Mouse (Mus musculus) lung, adult 2 months (tissue): ENCODE measurements around the gene Slco1a5. TPM values are rescaled to one million over a fixed set of nuclear protein-coding genes. Genes with fewer than 3 reads are reported as not detected.
"Not testable (repeated sequence)": the region's sequence is repeated elsewhere in the genome, so short reads cannot be mapped to it uniquely, and the experiment has no call there.

ENCODE experiments used
- DNase-seq: peaks from one replicate; pipeline ENCODE4 v3.0.0; 2022
- H3K4me1 ChIP-seq: fragments of 200-500 bp; 2 replicates; pipeline ENCODE4 v1.6.1; 2011; ENCODE audit warnings: low read length; ENCODE audit not compliant: control insufficient read depth, insufficient read depth
- H3K4me3 ChIP-seq: fragments of 200-500 bp; replicated peaks from 2 replicates; pipeline ENCODE3; 2011; ENCODE audit warnings: low read depth, mild to moderate bottlenecking, control low read depth, low read length; ENCODE audit errors: extremely low read depth
- CTCF ChIP-seq: fragments of 200-500 bp; IDR thresholded peaks from 2 replicates; pipeline ENCODE4 v1.5.1; 2011; ENCODE audit warnings: mild to moderate bottlenecking, low read length, control low read depth; ENCODE audit not compliant: insufficient read depth
- POLR2A ChIP-seq: fragments of 200-500 bp; IDR thresholded peaks from 2 replicates; pipeline ENCODE4 v1.6.1; 2011; ENCODE audit warnings: low read depth, mild to moderate bottlenecking, control low read depth, low read length, borderline replicate concordance; ENCODE audit errors: extremely low read depth
- WGBS: fragments of 180-500 bp; shearing (Covaris S2); methylation state at CpG from one replicate; pipeline ENCODE4 v1.1.7; 2018; 5-methylcytosine and 5-hydroxymethylcytosine counted together
- polyA plus RNA-seq: library from polyadenylated mRNA; depleted of rRNA; stranded (reverse); fragments of >200 nt; gene quantifications from 2 replicates; pipeline ENCODE4 v1.2.3, GENCODE M21; 2012

The Slco1a5 gene
- polyA plus RNA-seq, 1 experiment: 0.20 TPM

- no peak for DNase-seq
- H3K4me1 ChIP-seq: no peaks in the 10 kb centered on the region
- TF ChIP-seq POLR2A: no peak
- TF ChIP-seq CTCF: no peak
Observed at GRCm38 (mm10) chr6:142305076-142305475, 17.7 kb downstream of the Slco1a5 start.

DNA sequence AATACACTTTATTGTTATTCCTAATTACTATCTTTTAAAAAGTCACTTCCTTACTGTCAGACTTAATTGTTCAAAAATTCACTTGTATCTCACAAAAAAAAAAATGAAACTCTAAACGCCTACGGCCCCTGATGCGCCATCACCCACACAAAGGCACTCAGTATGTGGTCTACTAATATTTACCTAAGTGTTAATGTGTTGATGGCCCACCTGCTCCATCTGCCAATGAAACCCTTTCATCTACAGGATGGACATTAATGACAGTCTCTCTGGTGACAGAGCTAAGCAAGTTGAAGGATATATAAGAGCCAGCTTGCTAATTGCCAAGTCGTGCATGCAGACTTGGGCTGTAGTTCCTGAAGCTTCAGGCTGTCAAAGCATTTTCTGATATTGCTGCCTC is 24.7 kb downstream of the Slco1a5 start, which contains the start of gene Iapp:
Iapp (plus strand) TSS at position 326 of the 400 bp plus-strand sequence.
- WGBS: 52% methylated on average over 4 of the region's 4 CpGs
- DNase-seq: no peak
- no peak within 1 kb of the TSS for H3K4me3 ChIP-seq
- TF ChIP-seq CTCF: no peak
- no peak for TF ChIP-seq POLR2A
- no peaks in the 10 kb centered on the region for H3K4me1 ChIP-seq

More at GRCm38 (mm10) chr6:142305076-142305475, 17.7 kb downstream of the Slco1a5 start:
- H3K4me3 ChIP-seq: no peak overlapping the region

DNA sequence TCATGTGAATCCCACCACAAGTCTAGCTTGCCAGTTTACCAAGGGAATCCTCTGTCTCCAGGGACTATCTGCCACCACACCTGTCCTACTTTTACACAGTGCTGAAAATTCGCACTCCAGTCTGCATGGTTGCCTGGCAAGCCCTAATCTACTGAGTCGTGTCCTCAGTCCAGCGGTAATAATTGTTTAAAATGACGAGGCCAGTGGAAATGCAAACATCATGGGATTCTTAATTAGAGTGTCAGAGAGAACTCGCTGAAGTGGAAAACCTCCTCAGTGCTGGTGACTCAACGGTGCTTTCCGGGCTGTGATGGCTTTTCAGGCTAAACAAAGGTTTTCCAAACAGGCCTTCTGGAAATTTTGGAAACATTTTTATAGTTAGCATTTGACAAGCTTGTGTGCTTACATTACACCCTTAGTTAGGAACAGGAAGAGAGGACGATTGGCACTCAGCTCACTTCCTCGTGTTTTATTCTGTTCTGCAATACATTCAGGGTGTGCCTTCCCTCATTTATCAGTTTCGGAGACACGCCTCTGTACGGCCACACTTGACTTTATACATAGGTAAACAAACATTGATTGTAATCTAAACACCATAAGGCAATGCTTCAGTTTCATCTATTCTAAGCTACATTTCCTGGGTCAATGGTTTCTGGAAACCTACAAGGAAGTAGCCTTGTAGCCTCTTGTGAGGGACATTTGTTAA is 33.2 kb downstream of the Slco1a5 start:
- TF ChIP-seq POLR2A (no peak), CTCF (no peak)
- DNase-seq: no peak
- no peaks in the 10 kb centered on the region for H3K4me1 ChIP-seq
- WGBS: 49% methylated on average over 12 of the region's 12 CpGs
- H3K4me3 ChIP-seq: no peak overlapping the region

DNA sequence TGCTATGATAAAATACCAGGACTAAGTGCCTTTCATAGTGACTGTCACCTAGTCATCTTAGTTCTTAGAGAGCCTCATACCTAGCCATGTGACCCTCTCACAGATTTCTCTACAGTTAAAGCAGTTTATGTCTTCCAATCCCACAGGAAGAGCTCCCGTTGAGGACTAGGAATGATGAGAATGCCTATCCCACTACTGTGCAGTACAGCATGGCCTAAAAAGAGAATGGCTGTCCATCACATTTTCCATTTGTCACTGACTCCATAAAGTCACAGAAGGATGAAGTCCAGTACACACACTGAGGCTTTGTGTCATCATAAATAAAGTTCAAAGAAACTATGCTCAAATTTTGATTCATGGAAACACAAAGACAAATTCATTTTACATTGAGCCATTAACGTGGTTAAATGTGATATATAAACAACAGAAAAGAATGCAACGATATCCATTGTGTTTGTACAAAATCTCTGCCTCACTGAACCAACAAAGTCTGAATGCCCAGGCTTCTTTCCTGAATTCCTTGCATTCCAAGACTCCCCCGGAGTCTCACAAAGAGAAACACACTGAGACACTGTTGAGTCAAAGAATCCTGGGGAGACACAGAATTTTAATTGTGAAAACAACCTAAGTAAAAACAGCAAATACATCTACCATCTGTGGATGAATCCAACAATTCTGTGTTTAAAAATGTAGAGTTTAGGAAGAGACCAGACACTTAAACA is 46.9 kb downstream of the Slco1a5 start:
- H3K4me3 ChIP-seq: no peak overlapping the region
- 9% methylated on average over 4 of the region's 4 CpGs for WGBS
- H3K4me1 ChIP-seq: no peaks in the 10 kb centered on the region
- no peak for DNase-seq
- no peak for TF ChIP-seq POLR2A

- not testable (repeated sequence) for H3K4me1 ChIP-seq, DNase-seq, H3K4me3 ChIP-seq
- WGBS: 87% methylated on average over 1 of the region's 1 CpGs
Observed at GRCm38 (mm10) chr6:142250738-142251307, 72.0 kb downstream of the Slco1a5 start.

DNA sequence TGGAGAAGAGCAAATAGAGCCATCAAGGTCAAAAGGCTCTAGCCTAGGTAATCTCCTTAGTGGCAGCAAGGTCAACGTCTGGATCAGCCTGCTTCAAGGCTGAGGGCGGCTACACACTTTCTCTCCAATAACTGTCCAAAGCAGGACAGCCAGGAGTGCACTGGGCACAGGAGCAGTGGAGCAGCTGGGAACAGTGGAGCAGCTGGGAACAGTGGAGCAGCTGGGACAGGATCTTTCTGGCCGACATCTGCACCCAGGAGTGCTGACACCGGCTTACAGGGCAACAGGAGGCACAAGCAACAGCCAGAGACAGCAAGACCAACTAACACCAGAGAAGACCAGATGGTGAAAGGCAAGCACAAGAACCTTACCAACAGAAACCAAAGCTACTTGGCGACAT is 77.7 kb downstream of the Slco1a5 start:
- DNase-seq: no peak
- TF ChIP-seq CTCF: no peak
- no peak for TF ChIP-seq POLR2A
- Histone ChIP-seq H3K4me3 (no peak overlapping the region), H3K4me1 (no peaks in the 10 kb centered on the region)
- 74% methylated on average over 5 of the region's 5 CpGs for WGBS

GRCm38 (mm10) chr6:142239468-142239867 is 83.3 kb downstream of the Slco1a5 start:
- Histone ChIP-seq H3K4me1 (no peaks in the 10 kb centered on the region), H3K4me3 (no peak overlapping the region)
- 64% methylated on average over 1 of the region's 1 CpGs for WGBS
- TF ChIP-seq POLR2A: no peak
- no peak for TF ChIP-seq CTCF
- DNase-seq: no peak

DNA sequence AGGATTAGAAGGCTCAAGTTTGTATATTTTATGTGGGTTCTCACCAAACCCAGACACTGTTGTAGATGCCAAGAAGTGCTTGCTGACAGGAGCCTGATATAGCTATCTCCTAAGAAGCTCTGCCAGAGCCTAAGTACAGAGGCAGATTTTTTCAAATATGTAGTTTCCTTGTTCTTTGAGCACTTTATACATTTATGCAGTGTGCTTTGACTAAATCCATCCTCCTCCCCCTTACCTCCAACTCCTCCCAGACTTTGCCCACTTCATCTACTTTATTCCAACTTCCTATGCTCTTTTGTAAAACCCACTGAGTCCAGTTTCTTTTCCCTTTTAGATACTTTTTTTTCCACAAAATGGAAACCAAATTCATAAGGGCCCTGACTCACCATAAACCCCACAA is 102.6 kb downstream of the Slco1a5 start:
- Histone ChIP-seq H3K4me3 (no peak overlapping the region), H3K4me1 (no peaks in the 10 kb centered on the region)
- TF ChIP-seq CTCF: no peak
- TF ChIP-seq POLR2A: no peak
- DNase-seq: no peak

- DNase-seq: no peak
- TF ChIP-seq POLR2A (no peak), CTCF (no peak)
- no peaks in the 10 kb centered on the region for H3K4me1 ChIP-seq
- no peak overlapping the region for H3K4me3 ChIP-seq
Observed at GRCm38 (mm10) chr6:142211821-142212220, 111.0 kb downstream of the Slco1a5 start.

- TF ChIP-seq POLR2A (no peak), CTCF (no peak)
- no peaks in the 10 kb centered on the region for H3K4me1 ChIP-seq
Observed at GRCm38 (mm10) chr6:142209749-142210148, 113.0 kb downstream of the Slco1a5 start.

More at GRCm38 (mm10) chr6:142209749-142210148, 113.0 kb downstream of the Slco1a5 start:
- no peak for DNase-seq
- H3K4me3 ChIP-seq: no peak overlapping the region
